ENCODE assay signal across 10 mouse cellular contexts in genomic region chr11:32857418-32857879, GRCm38 (mm10). TPM values are rescaled to one million over a fixed set of nuclear protein-coding genes. Genes with fewer than 3 reads are reported as not detected.
DNase-seq lines count a peak whose midpoint lies in the region; ATAC-seq and TF ChIP-seq lines count a peak whose summit lies in the region.
"Had no signal": no experiment of that assay in that cellular context is flagged by ENCODE, and none has a peak within 500 bp of the region (broad histone marks: within the 10 kb centered on the region; RNA-seq: fewer than 3 reads in every experiment).

No protein-coding gene starts in this region.

- TF ChIP-seq CTCF in stomach, postnatal 0 days (IDR thresholded peaks at IDR 0.05; ENCODE audit: low read depth), result no peak
- no peak for TF ChIP-seq CTCF in lung, postnatal 0 days (IDR thresholded peaks at IDR 0.05)

- peaks cover 9% of the 10 kb centered on the region; the same call in 1 of the 2 replicates for H3K27me3 ChIP-seq in heart, embryonic 13.5 days (replicated peaks)
- no peaks in the 10 kb centered on the region for H3K27me3 ChIP-seq in stomach, embryonic 14.5 days (ENCODE audit: control insufficient read depth, insufficient read depth, low read length)
- no peaks in the 10 kb centered on the region for H3K27me3 ChIP-seq in stomach, postnatal 0 days (ENCODE audit: control insufficient read depth, insufficient read depth, low read length)
- no peaks in the 10 kb centered on the region for H3K27me3 ChIP-seq in lung, postnatal 0 days (replicated peaks; ENCODE audit: insufficient read depth, low read length)
- H3K27me3 ChIP-seq: heart, embryonic 15.5 days; liver, embryonic 13.5 days had no signal

- no peak overlapping the region for H3K27ac ChIP-seq in heart, embryonic 13.5 days (replicated peaks)
- H3K27ac ChIP-seq in stomach, embryonic 14.5 days (ENCODE audit: low read length), result no peak overlapping the region
- H3K27ac ChIP-seq in stomach, postnatal 0 days (replicated peaks), result no peak overlapping the region
- H3K27ac ChIP-seq in lung, postnatal 0 days (ENCODE audit: low read length), result no peak overlapping the region
- H3K27ac ChIP-seq: heart, embryonic 15.5 days; liver, embryonic 13.5 days had no signal

- WGBS in heart, embryonic 13.5 days, result 17% methylated on average over 8 of the region's 8 CpGs
- 13% methylated on average over 8 of the region's 8 CpGs for WGBS in stomach, embryonic 14.5 days
- WGBS in stomach, postnatal 0 days, result 10% methylated on average over 8 of the region's 8 CpGs
- 4% methylated on average over 8 of the region's 8 CpGs for WGBS in lung, postnatal 0 days

- no peaks in the 10 kb centered on the region for H3K9me3 ChIP-seq in heart, embryonic 13.5 days
- H3K9me3 ChIP-seq in stomach, embryonic 14.5 days (ENCODE audit: control insufficient read depth, low read depth, low read length), result no peaks in the 10 kb centered on the region
- H3K9me3 ChIP-seq in stomach, postnatal 0 days (ENCODE audit: control insufficient read depth, low read length), result no peaks in the 10 kb centered on the region
- no peaks in the 10 kb centered on the region for H3K9me3 ChIP-seq in lung, postnatal 0 days (ENCODE audit: low read length)
- H3K9me3 ChIP-seq: heart, embryonic 15.5 days; liver, embryonic 13.5 days had no signal

- DNase-seq in heart, adult 9 months (ENCODE audit: low spot score in 2 of 2), result no peak
- DNase-seq in stomach, postnatal 0 days (ENCODE audit: low spot score), result no peak
- peak; percentile 12 for DNase-seq in kidney, postnatal 14 days
- DNase-seq in c-Kit-positive CD71-positive TER-119-positive erythroid progenitor cells, embryonic 14.5 days (ENCODE audit: low spot score), result no peak
- DNase-seq in gastrocnemius, postnatal 4 days (ENCODE audit: low spot score in 2 of 2), result no peak
- DNase-seq in lung, postnatal 0 days (ENCODE audit: low spot score), result no peak
- DNase-seq: liver, embryonic 13.5 days had no signal

- ATAC-seq in heart, embryonic 13.5 days (ENCODE audit: extremely low read depth, insufficient number of reproducible peaks, low FRiP score, low TSS enrichment), result no peak
- ATAC-seq in stomach, embryonic 14.5 days (ENCODE audit: insufficient number of reproducible peaks, insufficient read depth, low FRiP score, low read depth), result peak; percentile 69; the same call in 1 of the 2 replicates
- no peak for ATAC-seq in stomach, postnatal 0 days (ENCODE audit: low FRiP score, low TSS enrichment)
- ATAC-seq in lung, postnatal 0 days, result no peak

- no peak overlapping the region for H3K4me3 ChIP-seq in heart, embryonic 13.5 days
- H3K4me3 ChIP-seq in stomach, embryonic 14.5 days (ENCODE audit: low read depth, low read length), result no peak overlapping the region
- no peak overlapping the region for H3K4me3 ChIP-seq in stomach, postnatal 0 days (ENCODE audit: low read depth, low read length)
- no peak overlapping the region for H3K4me3 ChIP-seq in lung, postnatal 0 days (ENCODE audit: low read depth, low read length)
- H3K4me3 ChIP-seq: heart, embryonic 15.5 days; liver, embryonic 13.5 days had no signal

- H3K9ac ChIP-seq in heart, embryonic 13.5 days, result peak overlapping the region; percentile 28; the same call in 1 of the 2 replicates
- H3K9ac ChIP-seq in stomach, embryonic 14.5 days (replicated peaks; ENCODE audit: low read depth, low read length), result no peak overlapping the region
- H3K9ac ChIP-seq in stomach, postnatal 0 days (ENCODE audit: low read length), result no peak overlapping the region
- H3K9ac ChIP-seq in lung, postnatal 0 days (replicated peaks; ENCODE audit: low read depth), result no peak overlapping the region
- H3K9ac ChIP-seq: heart, embryonic 15.5 days; liver, embryonic 13.5 days had no signal

- peak overlapping the region; percentile 34; the same call in 1 of the 2 replicates for H3K4me2 ChIP-seq in heart, embryonic 13.5 days
- H3K4me2 ChIP-seq in stomach, embryonic 14.5 days (replicated peaks; ENCODE audit: low read depth, low read length), result 0 out of 2 replicates have a peak overlapping the region, but pooled peaks have one; percentile 4
- H3K4me2 ChIP-seq in stomach, postnatal 0 days (replicated peaks; ENCODE audit: low read depth), result no peak overlapping the region
- H3K4me2 ChIP-seq in lung, postnatal 0 days (replicated peaks; ENCODE audit: low read depth, low read length), result no peak overlapping the region
- H3K4me2 ChIP-seq: heart, embryonic 15.5 days; liver, embryonic 13.5 days had no signal

- no peak for TF ChIP-seq EP300 in stomach, postnatal 0 days (optimal IDR thresholded peaks at IDR 0.05)
- no peak for TF ChIP-seq EP300 in lung, postnatal 0 days (IDR thresholded peaks at IDR 0.05)

- no peaks in the 10 kb centered on the region for H3K36me3 ChIP-seq in heart, embryonic 13.5 days
- no peaks in the 10 kb centered on the region for H3K36me3 ChIP-seq in stomach, embryonic 14.5 days (ENCODE audit: control insufficient read depth, insufficient read depth, low read length)
- H3K36me3 ChIP-seq in stomach, postnatal 0 days (ENCODE audit: control insufficient read depth, insufficient read depth, low read length), result no peaks in the 10 kb centered on the region
- H3K36me3 ChIP-seq in lung, postnatal 0 days (ENCODE audit: insufficient read depth, low read length), result no peaks in the 10 kb centered on the region
- H3K36me3 ChIP-seq: heart, embryonic 15.5 days; liver, embryonic 13.5 days had no signal

- H3K4me1 ChIP-seq in heart, embryonic 13.5 days, result peaks cover 10% of the 10 kb centered on the region
- H3K4me1 ChIP-seq in stomach, embryonic 14.5 days (ENCODE audit: control insufficient read depth, insufficient read depth, low read length), result peaks cover 6% of the 10 kb centered on the region; the same call in 1 of the 2 replicates
- no peaks in the 10 kb centered on the region for H3K4me1 ChIP-seq in stomach, postnatal 0 days (replicated peaks; ENCODE audit: control insufficient read depth, insufficient read depth)
- H3K4me1 ChIP-seq in lung, postnatal 0 days (ENCODE audit: insufficient read depth, low read depth, low read length), result peaks cover 6% of the 10 kb centered on the region; the same call in 1 of the 2 replicates
- H3K4me1 ChIP-seq: liver, embryonic 13.5 days had no signal

RNA-seq across cellular contexts. Expression of gene Smim23, which starts 33.0 kb away (rescaled TPM):
- polyA plus RNA-seq in heart, embryonic 13.5 days (2015; fragmentation: Nextera tagmentation; extraction: Ambion mirVana), result not detected in 2 replicates
- not detected in 2 replicates for polyA plus RNA-seq in stomach, embryonic 14.5 days (2014; fragmentation: Nextera tagmentation; extraction: Ambion mirVana)
- not detected in 2 replicates for polyA plus RNA-seq in stomach, postnatal 0 days (2015; fragmentation: Nextera tagmentation; extraction: Ambion mirVana)
- not detected for total RNA-seq in gastrocnemius, postnatal 4 days (2021)
- polyA plus RNA-seq in lung, postnatal 0 days (2015; fragmentation: Nextera tagmentation; extraction: Ambion mirVana), result not detected in 2 replicates
- polyA plus RNA-seq: heart, embryonic 15.5 days; liver, embryonic 13.5 days had no signal

Comparison
In these comparisons a context has a peak if more than half of its experiments do, and no peak if none do; other contexts are left out.
1. H3K4me2 ChIP-seq: peak in heart, embryonic 13.5 days (single experiment) and stomach, embryonic 14.5 days (single experiment); none in stomach, postnatal 0 days (single experiment) and lung, postnatal 0 days (single experiment).